Mouse (Mus musculus) liver, embryonic 14.5 days (tissue): ENCODE measurements at regions not wholly inside any gene's neighbourhood (a gene's known extent, or its start where the extent isn't known, plus 50 kb on each side); places are given as distances from the start of the nearest gene placed in this dataset.

Experiments
- ATAC-seq: fragments of 200-750 bp; cut with Nextera tagmentation; 2 replicates; pipeline ENCODE4 v1.8.0; 2017; ENCODE audit warnings: moderate number of reproducible peaks, mild to moderate bottlenecking, moderate library complexity; ENCODE audit not compliant: insufficient read depth
- DNase-seq, 3 experiments: peaks; one replicate each; pipeline ENCODE4 v3.0.0-alpha.2; 2012 to 2013; ENCODE audit warnings: low read depth in 3 of 3, low spot score in 3 of 3
- H3K27ac ChIP-seq: fragments of 300-500 bp; sonication (generic); 2 replicates; pipeline ENCODE4 v1.5.1; 2014; ENCODE audit warnings: moderate library complexity, mild to moderate bottlenecking, control low read depth, inconsistent platforms
- H3K27me3 ChIP-seq: fragments of 300-500 bp; sonication (generic); 2 replicates; pipeline ENCODE4 v1.6.1; 2014; ENCODE audit warnings: mild to moderate bottlenecking, low read length, moderate library complexity; ENCODE audit not compliant: control insufficient read depth, insufficient read depth
- H3K36me3 ChIP-seq: fragments of 300-500 bp; sonication (generic); replicated peaks from 2 replicates; pipeline ENCODE4 v1.6.1; 2014; ENCODE audit warnings: low read depth; ENCODE audit not compliant: control insufficient read depth, insufficient read depth
- H3K4me1 ChIP-seq, 2 experiments: fragments of 200-500 bp in 1 of 2; fragments of 300-500 bp in 1 of 2; sonication (generic) in 1 of 2; replicated peaks; 2 replicates each; pipeline ENCODE4 v1.6.1; 2012 to 2014; ENCODE audit warnings: antibody characterized with exemption in 1 of 2, inconsistent platforms in 1 of 2, low read length in 1 of 2; ENCODE audit not compliant: control insufficient read depth in 2 of 2, insufficient read depth in 2 of 2
- H3K4me2 ChIP-seq: fragments of 300-500 bp; sonication (generic); 2 replicates; pipeline ENCODE4 v1.6.1; 2014; ENCODE audit warnings: low read depth, mild to moderate bottlenecking, control low read depth, moderate library complexity
- H3K4me3 ChIP-seq, 2 experiments: fragments of 200-500 bp in 1 of 2; fragments of 300-500 bp in 1 of 2; sonication (generic) in 1 of 2; 2 replicates each; pipeline ENCODE4 v1.5.1; 2012 to 2014; ENCODE audit warnings: low read depth in 2 of 2, low read length in 2 of 2, mild to moderate bottlenecking in 2 of 2, control low read depth in 1 of 2, inconsistent platforms in 1 of 2, moderate library complexity in 1 of 2; ENCODE audit not compliant: insufficient read depth in 1 of 2
- H3K9ac ChIP-seq: fragments of 300-500 bp; sonication (generic); replicated peaks from 2 replicates; pipeline ENCODE4 v1.6.1; 2014; ENCODE audit warnings: mild to moderate bottlenecking, control low read depth, moderate library complexity
- H3K9me3 ChIP-seq: fragments of 300-500 bp; sonication (generic); 2 replicates; pipeline ENCODE4 v1.6.1; 2016; ENCODE audit warnings: low read length, mixed read lengths; ENCODE audit not compliant: control insufficient read depth
- CTCF ChIP-seq: IDR thresholded peaks from 2 replicates; pipeline ENCODE4 v1.5.1; 2016; ENCODE audit warnings: antibody characterized with exemption, low read depth, control low read depth
- EP300 ChIP-seq: IDR thresholded peaks from 2 replicates; pipeline ENCODE4 v1.6.1; 2016; ENCODE audit warnings: antibody characterized with exemption, low read depth
- WGBS: fragments of 180-500 bp; shearing (Covaris S2); extraction: QIAGEN DNeasy Blood & Tissue Kit; methylation state at CpG from one replicate; pipeline ENCODE4 v1.1.7; 2014; ENCODE audit not compliant: insufficient replicate concordance; 5-methylcytosine and 5-hydroxymethylcytosine counted together

- no peak for ATAC-seq
- Histone ChIP-seq H3K36me3 (no peaks in the 10 kb centered on the region), H3K27me3 (no peaks in the 10 kb centered on the region), H3K4me2 (no peak overlapping the region), H3K9me3 (no peaks in the 10 kb centered on the region), H3K4me3 (no peak overlapping the region), H3K4me1 (peaks cover 0 to 13% of the 10 kb centered on the region in 2 experiments; a peak in 2 of 4 replicates), H3K27ac (no peak overlapping the region), H3K9ac (no peak overlapping the region)
- TF ChIP-seq CTCF (no peak), EP300 (no peak)
- no peak for DNase-seq
- 28% methylated on average over 10 of the region's 10 CpGs for WGBS
Measured at GRCm38 (mm10) chr14:25112832-25113231, 346.2 kb upstream of the Zmiz1 start.

GRCm38 (mm10) chr14:25113326-25113725 lies 345.7 kb upstream of the Zmiz1 start:
- peaks cover 0 to 13% of the 10 kb centered on the region in 2 experiments; a peak in 2 of 4 replicates for H3K4me1 ChIP-seq
- no peak overlapping the region for H3K27ac ChIP-seq
- no peak overlapping the region for H3K9ac ChIP-seq
- no peak for DNase-seq
- 51% methylated on average over 2 of the region's 2 CpGs for WGBS
- no peaks in the 10 kb centered on the region for H3K9me3 ChIP-seq
- H3K4me3 ChIP-seq, result no peak overlapping the region
- no peak overlapping the region for H3K4me2 ChIP-seq
- no peaks in the 10 kb centered on the region for H3K27me3 ChIP-seq
- no peaks in the 10 kb centered on the region for H3K36me3 ChIP-seq
- no peak for TF ChIP-seq CTCF
- no peak for TF ChIP-seq EP300
- ATAC-seq, result no peak

- H3K27me3 ChIP-seq, result no peaks in the 10 kb centered on the region
- H3K4me1 ChIP-seq, result peaks cover 0 to 4% of the 10 kb centered on the region in 2 experiments; a peak in 2 of 4 replicates
- H3K27ac ChIP-seq, result no peak overlapping the region
- H3K4me3 ChIP-seq, result no peak overlapping the region
- TF ChIP-seq CTCF, result peak; percentile 91
- no peak for TF ChIP-seq EP300
- ATAC-seq (no peak), DNase-seq (peak; percentile 20 to 32 (median 25))
- H3K36me3 ChIP-seq, result no peaks in the 10 kb centered on the region
- whole genome bisulfite sequencing, result 29% methylated on average over 4 of the region's 4 CpGs
- no peak overlapping the region for H3K9ac ChIP-seq
- H3K4me2 ChIP-seq, result no peak overlapping the region
- no peaks in the 10 kb centered on the region for H3K9me3 ChIP-seq
Measured at GRCm38 (mm10) chr14:25116424-25116823, 342.6 kb upstream of the Zmiz1 start.

GRCm38 (mm10) chr14:25119999-25120398 lies 339.0 kb upstream of the Zmiz1 start:
- Histone ChIP-seq H3K27ac (no peak overlapping the region), H3K4me3 (no peak overlapping the region), H3K9me3 (no peaks in the 10 kb centered on the region), H3K27me3 (no peaks in the 10 kb centered on the region), H3K9ac (no peak overlapping the region), H3K36me3 (no peaks in the 10 kb centered on the region), H3K4me1 (no peaks in the 10 kb centered on the region), H3K4me2 (no peak overlapping the region)
- 45% methylated on average over 4 of the region's 4 CpGs for WGBS
- ATAC-seq (no peak), DNase-seq (no peak)
- TF ChIP-seq CTCF (no peak), EP300 (no peak)

GRCm38 (mm10) chr14:25120506-25120905 lies 338.5 kb upstream of the Zmiz1 start:
- ATAC-seq, result no peak
- Histone ChIP-seq H3K36me3 (no peaks in the 10 kb centered on the region), H3K27me3 (no peaks in the 10 kb centered on the region), H3K27ac (no peak overlapping the region), H3K4me1 (no peaks in the 10 kb centered on the region), H3K9me3 (no peaks in the 10 kb centered on the region), H3K4me3 (no peak overlapping the region), H3K9ac (no peak overlapping the region), H3K4me2 (no peak overlapping the region)
- TF ChIP-seq EP300 (no peak), CTCF (no peak)
- 52% methylated on average over 8 of the region's 8 CpGs for WGBS
- DNase-seq, result no peak
